Mouse (Mus musculus): ENCODE measurements around the gene Scmh1. TPM values are rescaled to one million over a fixed set of nuclear protein-coding genes. Genes with fewer than 3 reads are reported as not detected.
A peak's percentile ranks its signal among the peaks of the same experiment; 100 is the strongest.

Gene Scmh1
- total RNA-seq, 2 experiments from 2014 or later, result 30.6 to 32.8 TPM

DNA sequence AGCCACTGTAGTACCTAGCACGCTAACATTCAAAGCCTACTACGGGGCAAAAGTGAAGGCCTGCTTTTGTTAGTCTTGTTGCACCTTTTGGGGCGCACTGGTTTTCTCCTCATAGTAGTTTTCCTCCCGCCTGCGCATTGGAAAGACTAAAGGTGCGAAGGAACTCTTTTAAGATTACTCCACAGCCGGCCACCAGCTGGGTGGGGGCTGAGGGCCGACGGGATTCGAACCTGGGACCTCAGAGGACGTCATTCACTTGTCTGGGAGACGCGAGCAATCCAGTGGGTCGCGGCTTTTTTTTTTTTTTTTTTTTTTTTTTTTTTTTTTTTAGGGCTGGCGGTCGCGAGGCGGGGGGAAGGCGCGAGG lies 320 bp upstream of the Scmh1 start:
- DNase-seq (ENCODE audit: low spot score in 2 of 2), result peak; percentile 30 to 31

DNA sequence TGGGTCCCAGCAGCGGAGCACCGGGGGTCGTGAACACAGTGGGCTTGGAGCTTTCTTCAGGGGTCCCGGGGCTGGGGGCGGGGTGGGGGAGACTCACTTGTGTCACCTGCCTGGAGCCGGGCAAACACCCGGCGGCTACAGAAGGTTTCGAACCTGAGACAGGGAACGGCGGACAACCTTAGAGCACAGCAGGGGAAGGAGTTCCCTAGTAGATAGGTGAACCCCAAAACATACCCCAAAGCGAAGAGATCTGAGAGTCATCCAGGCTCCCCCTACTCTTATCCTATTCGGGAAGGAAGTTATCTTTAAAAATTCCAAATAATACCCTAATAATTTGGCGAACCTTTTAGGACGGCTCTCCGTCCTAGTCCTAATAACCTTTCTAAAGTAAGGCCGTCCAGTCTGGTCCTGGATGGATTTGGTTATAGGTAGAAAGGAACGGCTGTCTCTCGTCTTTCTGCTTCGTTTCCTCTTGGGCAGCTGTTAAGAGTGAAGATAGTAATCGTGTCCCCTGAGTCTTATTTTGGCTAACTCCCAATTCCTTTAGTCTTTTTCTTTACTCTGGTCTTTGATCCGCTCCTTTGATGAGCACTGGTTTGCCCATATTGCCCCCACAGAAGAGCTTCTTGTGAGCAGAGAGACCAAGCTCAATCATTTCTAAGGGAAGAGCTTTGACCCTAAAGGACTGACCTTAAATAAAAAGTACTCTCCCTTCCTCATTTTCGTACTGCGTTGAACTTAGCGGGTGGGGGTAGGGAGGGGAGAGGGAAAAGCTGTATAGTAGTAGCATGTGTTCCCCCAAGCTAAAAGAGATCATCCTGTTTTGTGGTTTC lies 941 bp downstream of the Scmh1 start:
- no peak for DNase-seq (ENCODE audit: low spot score in 2 of 2)

DNA sequence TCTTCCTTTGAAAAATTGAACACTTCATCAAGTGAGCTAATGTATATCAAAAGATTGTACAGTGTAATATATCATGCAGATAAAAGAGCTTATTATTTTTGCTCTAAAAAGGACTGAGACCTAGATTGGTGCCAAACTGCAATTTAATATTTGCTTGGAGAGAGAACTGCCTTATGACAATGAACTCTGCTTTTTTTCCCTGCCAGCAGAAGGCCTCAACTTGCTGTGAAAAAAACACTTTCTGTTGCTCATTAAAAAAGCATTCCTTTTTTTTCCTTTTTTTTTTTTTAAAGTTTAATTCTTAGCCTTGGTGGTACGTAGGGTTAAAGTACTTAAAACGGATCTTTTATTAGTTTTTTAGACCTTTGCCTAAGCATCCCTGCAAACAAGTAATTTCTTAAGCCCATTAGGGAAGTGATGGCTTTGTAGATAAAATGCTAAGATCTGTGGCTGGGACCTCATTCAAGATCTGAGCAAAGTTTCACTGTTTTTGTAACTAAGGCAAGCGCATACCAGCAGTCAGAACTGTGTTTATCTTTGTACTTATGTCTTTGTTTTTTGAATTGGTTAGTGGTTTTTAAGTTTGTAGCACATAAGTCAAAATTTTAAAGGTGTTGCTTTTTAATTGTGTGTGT lies 1.7 kb downstream of the Scmh1 start:
- no peak for DNase-seq (ENCODE audit: low spot score in 2 of 2)

DNA sequence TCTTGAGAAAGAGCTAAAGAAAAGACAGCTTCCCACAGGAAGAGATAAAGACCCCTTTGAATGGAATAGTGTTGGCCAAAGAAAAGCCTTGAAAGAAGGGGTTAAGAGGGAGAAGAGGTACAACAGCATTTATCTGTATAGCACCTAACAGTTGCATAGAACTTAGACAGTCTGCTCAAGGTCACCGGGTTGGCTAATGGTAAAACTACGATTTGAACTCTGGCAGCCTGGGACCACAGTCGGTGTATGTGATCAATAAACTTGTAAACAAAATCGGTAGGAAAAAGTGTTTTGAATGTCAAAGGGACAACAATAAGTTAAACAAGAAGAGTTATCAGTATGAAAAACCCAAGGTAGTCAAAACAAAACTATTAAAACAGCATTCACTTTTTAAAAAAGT lies 13.0 kb downstream of the Scmh1 start:
- no peak for DNase-seq (ENCODE audit: low spot score in 2 of 2)

DNA sequence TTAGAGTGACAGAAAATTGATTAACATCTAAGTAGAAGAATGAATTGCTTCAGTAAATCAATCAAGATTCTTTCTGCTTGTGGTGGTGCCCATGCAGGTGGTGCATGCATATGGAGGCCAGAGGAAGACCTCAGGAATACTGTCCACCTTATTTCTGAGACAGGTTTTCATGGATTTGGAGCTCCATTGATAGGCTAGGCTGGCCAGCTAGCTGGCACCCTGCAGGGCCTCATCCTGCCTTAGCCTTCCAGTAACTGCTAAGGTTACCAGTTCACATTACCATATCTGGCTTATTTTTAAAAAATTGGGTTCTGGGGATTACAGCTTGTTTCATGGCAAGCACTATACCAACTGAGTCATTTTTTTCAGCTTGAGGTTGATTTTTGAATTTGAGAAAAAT lies 15.1 kb downstream of the Scmh1 start:
- no peak for DNase-seq (ENCODE audit: low spot score in 2 of 2)

DNA sequence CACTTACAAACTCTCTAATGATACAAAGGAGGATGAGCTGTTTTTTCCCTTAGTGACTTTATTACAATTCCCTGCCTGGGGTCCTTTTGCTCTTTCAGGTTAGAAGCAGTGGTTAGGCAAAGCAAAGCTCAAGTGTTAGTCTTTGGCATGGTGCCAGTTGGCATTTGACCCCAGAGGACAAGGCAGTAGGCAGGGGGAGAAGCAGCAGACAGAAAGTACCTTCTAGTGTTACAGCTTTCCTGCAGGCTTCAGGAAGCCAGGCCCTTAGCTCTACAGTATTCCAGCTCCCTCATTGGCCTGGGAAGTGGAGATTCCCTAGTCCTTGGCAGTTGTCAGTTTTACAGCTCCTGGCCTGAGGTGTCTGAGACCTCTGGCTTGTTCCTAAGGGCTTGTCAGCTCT lies 15.6 kb downstream of the Scmh1 start:
- DNase-seq (ENCODE audit: low spot score in 2 of 2), result peak in 1 of 2 experiments; percentile 48

DNA sequence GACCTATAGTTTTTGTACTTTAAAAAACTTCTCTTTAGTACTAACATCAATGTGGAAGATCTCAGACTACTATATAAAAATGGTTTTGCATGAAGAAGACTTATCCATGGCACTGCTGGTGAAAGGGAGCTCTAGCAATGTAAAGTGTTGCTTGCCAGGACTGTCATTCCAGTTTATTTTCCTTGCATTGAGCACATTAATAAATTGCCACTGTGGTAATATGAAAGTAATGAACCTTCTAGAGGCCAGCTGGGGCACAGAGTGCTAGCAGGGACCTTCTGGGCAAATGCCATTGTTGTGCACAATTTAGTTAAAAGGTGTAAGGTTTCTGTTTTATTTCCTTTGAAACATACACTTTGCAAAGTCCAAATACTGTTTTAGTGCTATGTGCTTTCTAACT lies 25.5 kb downstream of the Scmh1 start:
- DNase-seq (ENCODE audit: low spot score in 2 of 2), result no peak

DNA sequence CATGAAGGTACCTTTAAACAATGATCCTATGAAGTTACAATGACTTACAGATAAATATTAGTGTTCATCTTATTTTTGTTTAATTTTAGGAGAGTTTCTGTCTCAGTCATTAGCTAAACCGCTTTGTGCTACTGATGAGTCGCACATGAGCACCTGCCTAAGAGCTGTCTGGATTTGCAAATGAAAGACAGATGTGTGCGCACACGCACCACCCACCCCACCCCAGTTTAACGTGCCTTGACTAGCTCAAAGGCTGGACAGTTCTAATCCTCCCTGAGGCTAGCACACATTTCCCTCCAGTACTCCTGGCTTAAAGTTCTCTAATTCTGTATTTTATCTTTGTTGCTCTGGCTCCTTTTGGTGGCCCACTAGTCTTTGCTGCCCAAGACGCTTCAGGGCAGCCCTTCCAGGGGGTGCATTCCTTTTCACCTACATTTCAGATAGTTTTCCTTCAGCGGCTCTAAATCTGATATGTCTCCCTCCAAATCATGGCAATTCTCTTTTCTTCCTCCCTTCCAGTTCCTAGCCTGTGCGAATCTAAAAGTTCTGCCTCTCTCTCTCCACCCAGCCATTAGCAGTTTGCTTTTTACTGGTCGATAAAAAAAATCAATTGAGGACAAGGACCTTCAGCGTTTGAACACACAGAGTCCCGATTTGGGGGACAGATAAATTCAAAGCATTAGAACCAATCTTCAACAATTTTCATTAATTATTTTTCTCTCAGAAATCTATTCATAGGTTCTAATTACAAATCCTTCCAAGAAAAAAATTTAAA lies 27.7 kb downstream of the Scmh1 start:
- DNase-seq (ENCODE audit: low spot score in 2 of 2), result no peak

DNA sequence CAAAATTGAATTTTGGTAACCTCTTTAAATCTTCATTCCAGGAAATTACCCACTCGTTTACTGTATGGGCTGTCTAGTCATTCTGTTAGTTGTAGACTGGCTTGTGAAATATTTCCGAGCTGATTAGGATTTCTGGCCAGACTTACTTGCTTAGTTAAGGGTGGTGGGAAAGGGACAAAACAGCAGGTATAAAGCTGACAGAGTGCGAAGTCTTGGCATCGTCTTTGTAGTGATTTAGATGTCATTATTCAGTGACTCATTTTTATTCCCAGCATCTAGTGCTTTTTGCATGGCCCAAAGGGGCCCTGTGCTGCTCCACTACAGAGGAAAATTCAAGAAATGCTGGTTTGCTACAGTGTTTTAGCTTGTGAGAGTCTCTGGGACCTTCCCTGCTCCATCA lies 56.7 kb downstream of the Scmh1 start:
- DNase-seq (ENCODE audit: low spot score in 2 of 2), result no peak

DNA sequence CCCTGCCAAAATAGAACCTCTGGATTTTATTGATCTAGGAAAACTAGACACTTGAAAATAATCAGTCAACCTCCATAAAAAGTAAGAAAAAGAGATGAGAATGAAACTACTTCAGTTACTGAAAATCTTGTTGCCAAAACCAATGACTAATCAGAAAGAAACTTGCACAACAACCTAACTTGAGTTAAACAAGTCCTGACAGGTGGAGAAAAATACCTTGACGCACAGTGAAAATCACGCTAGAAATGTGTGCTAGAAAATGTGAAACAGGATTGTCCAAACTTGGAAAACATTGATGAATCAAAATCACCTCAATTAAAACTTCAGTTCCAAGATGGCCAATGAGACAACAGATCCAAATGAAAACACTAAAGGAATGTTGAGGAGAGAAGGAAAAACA lies 67.9 kb downstream of the Scmh1 start:
- DNase-seq (ENCODE audit: low spot score in 2 of 2), result no peak

DNA sequence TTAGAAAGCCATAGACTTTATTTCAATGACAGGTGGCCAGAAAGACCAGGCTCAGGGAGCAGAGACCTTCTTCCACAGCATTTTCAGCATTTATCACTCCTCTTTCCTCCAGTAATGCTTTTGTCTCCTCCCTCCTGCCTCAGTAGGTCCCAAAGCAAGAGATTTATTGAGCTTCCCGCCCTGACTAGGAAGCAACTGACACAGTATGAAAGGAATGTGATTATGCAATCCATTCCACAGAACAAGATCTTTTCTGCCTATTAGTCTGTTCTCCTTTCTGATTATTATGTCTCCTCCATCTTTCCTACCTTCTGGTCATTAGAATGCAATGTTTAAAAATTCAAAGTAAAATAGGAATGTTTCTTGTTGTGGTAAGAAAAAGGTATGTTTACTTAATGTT lies 82.6 kb downstream of the Scmh1 start:
- peak in 1 of 2 experiments; percentile 4 for DNase-seq (ENCODE audit: low spot score in 2 of 2)

DNA sequence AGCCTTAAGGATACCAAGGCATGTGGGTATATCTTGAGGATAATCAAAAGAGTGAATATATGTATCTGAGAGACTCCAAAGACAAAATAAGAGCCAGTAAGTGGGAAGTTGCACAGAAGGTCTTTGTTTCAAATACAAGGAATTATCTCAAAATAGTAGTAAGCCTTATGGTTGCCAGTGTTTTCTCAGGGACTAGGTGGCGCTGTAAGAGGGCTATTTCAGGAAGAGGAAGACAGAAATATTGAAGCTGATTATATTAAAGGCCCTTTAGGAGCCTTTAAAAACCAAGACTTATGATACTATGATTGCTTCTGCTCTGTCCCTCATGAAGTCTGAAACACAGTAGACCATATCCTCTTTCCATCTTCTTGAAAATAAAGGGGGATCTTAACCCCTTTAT lies 101.9 kb downstream of the Scmh1 start:
- no peak for DNase-seq (ENCODE audit: low spot score in 2 of 2)

DNA sequence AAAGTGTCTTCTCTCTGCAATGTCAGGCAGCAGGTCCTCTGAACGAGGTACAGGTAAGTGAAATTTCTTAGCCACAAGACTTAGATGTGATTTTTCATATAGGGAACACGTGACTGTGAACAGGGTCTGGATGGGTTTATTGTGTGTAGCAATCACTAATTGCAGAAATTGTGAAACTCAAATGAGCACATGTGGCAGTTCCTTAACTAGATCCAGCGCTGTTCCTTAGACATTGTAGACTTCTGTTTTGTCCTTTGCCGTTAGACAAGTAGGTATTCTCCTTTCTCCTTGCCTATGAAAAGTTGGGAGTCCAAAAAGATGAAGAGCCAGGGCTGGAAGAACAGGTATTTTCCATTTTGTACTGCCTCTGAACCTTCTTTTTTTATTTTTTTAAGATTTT lies 106.1 kb downstream of the Scmh1 start:
- DNase-seq (ENCODE audit: low spot score in 2 of 2), result no peak

DNA sequence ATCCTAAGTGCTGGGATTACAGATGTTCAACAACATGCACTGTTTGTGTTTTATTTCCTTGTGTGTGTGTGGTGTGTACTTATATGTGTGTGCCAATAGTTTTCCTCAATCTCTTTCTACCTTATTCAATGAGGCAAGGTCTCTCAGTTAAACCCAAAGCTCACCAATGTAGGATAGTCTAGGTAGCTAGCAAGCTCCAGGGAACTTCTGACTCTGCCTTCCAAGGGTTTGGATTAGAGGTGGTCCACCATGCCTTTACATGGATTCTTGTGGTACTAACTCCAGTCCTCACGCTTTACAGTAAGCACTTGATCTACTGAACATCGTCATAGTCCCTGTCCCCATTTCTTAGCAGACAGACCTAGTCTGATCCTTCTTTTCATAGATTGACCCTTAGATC lies 109.3 kb downstream of the Scmh1 start:
- no peak for DNase-seq (ENCODE audit: low spot score in 2 of 2)

DNA sequence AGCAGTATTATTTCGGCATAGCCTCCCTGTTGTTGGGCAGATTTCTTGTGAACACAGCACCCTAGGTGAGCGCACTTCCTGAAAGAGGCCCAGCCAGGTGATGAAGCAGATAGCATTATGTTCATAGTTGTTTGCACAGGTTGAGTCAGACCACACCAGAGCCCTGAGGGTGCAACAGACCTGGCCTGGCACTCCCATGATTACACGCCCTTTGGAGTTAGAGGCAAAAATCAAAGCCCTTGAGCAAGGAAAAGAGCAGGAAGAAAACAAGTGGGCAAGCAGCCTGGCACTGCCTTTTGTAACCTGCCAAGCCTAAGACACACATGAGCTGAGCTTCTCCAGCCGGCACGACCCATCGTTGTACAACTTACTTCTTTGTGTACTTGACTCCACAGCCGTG lies 111.4 kb downstream of the Scmh1 start:
- DNase-seq (ENCODE audit: low spot score in 2 of 2), result no peak

DNA sequence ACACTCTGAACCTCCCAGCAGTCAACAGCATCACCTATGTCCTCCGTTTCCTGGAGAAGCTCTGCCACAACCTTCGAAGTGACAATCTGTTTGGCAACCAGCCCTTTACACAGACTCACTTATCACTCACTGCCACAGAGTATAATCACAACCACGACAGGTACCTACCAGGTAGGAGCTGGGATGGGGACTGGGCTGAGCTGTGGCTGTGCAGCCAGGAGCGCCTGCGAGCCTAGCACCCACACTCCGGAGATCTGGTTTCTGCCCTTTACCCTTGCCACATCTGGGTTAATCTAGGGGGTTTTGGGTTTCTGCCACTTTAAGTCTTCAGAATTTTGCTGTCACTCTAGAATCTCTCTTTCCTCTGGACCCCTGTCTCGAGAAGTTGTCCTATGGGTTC lies 111.8 kb downstream of the Scmh1 start:
- DNase-seq (ENCODE audit: low spot score in 2 of 2), result no peak

DNA sequence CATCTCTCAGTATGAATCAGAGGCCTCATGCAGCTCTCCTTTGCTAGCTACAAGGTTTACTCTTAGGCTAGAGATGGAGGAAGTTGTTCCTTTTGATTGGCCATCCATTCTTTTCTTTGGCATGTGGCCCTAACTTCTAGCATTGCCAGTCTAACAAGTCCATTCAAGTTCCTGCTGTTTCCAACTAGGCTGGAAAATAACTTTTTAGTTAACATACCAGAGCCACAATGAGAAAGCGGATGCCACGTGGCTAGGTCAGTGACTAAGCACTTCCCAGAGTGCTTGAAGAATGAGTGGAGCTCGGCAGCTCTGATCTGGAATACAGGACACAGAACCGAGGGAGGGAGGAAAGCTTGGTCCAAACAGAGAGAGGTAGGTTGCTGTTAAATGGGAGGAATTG lies 112.3 kb downstream of the Scmh1 start:
- DNase-seq (ENCODE audit: low spot score in 2 of 2), result no peak

DNA sequence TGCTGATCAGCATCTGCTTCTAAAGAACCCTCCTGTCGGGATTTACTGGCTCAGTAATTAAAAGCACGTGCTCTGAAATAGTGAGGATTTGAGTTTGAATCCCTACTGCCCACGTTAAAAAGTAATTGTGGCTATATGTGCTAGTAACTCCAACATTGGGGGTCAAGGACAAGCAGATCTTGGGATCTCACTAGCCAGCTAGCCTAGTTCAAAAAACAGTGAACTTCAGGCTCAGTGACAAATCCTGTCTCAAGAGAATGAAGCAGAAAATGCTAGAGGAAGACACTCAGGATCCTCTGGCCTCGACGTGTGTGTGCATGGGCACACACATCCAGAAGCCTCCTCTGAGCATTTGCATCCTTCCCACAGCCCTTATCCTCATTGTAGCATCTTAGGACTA lies 116.7 kb downstream of the Scmh1 start:
- no peak for DNase-seq (ENCODE audit: low spot score in 2 of 2)

DNA sequence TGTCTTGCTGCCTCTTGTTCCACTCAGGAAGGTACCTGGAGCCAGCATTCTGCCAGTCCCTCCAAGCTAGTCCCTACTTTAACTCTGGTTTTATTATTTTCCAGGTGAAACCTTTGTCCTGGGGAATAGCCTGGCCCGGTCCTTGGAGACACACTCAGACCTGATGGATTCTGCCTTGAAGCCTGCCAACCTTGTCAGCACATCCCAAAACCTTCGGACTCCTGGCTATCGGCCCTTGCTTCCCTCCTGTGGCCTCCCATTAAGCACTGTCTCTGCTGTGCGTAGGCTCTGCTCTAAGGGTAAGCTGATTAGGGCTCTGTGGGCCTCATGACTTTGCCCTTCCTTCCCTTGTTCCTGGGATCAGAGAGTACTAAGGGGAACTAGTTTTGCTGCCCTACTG lies 117.3 kb downstream of the Scmh1 start:
- DNase-seq (ENCODE audit: low spot score in 2 of 2), result no peak

DNA sequence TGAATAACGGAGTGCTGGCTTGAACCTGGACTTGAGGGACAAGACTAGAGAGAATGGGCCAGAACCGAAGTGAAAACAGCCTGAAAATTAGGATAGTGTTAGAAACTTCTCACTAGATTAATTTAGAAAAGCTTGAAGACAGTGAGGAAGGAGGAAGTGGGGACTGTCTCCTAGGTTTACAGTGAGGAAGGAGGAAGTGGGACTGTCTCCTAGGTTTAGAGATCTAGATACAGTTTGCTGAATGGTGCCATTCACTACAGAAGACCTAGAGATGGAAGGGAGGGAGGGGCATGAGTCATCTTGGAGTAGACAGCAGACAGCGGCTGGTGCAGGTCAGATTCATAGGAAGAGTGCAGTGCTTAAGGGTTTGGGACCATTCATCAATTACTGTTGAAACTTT lies 118.0 kb downstream of the Scmh1 start:
- DNase-seq (ENCODE audit: low spot score in 2 of 2), result no peak

DNA sequence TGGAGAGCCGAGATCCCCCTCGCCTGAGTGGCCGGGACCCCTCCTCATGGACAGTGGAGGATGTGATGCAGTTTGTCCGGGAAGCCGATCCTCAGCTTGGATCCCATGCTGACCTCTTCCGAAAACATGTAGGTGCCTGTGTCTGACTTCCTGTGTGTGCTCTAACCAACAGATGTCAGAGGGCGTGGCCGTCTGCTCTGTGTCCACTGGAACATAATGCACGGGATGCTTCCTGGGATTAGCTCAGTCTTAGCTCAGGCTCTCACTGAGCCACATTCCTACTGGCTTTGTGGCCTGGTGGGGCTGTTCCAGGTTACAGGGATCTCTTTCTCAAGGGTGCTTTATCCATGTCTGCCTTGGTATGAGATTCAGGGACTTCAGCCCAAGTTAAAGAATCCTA lies 123.1 kb downstream of the Scmh1 start:
- no peak for DNase-seq (ENCODE audit: low spot score in 2 of 2)

DNA sequence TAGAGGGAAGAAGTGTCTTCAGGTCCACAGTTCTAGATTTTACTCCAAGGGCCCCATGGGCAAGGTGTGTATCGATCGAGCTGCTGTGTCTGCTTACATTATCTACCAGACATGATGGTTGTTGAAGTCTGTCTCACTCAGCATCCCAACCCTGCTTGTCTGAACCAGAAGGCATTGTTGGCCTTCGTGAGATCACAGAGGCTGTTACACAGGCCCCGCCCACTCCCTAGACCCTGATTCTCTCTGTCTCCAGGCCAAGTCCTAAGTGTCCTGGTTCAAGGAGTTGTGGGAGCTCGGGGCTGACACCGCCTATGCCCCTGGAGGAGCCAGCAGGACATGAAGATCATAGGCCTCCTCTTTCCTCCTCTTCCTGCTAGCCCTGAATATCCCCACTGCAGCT lies 126.9 kb downstream of the Scmh1 start, which contains the start of gene Slfnl1:
TSS of gene Slfnl1 (plus strand) at position 246 of the 400 bp plus-strand sequence.
- no peak for DNase-seq (ENCODE audit: low spot score in 2 of 2)
